Mouse (Mus musculus): Measurements from ENCODE around the gene Gpr4.
A peak's percentile ranks its signal among the peaks of the same experiment; 100 is the strongest.

DNA sequence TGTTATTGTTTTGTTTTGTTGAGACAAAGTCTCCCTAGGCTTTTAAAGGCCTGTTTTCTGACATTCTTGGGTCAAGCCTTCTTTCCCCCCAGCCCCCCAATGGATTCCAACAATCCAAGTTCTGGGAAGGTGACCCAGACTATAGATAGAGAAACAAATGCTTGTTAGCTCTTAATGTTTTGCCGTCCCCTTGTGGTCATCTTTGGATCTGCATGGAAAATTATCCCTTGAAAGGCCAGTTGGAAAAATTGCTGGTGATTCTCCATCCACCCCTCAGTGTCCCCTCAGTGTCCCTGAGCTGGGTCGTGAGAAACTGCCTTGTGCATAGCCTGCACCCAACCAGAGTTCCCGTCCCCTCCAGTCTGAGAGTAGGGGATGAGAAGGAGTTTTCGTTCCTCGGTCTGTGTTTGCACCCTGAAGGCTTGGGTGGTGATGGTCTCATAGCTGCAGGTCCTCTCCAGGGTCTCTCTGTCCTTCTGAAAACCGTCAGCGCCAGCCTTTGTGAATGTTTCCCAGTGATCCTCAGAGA is 3.3 kb upstream of the Gpr4 start:
- TF ChIP-seq POLR2A (IDR thresholded peaks at IDR 0.05; ENCODE audit: borderline replicate concordance, extremely low read depth, low read depth, low read length) (no peak), CTCF (IDR thresholded peaks at IDR 0.05; ENCODE audit: insufficient read depth, low read length) (peak; percentile 39; the same call in 1 of the 2 replicates)

All from lung, adult 2 months (tissue).